Mouse (Mus musculus) cerebellum, postnatal 25 days (tissue): ENCODE data around the gene Spata6.

Source experiments
- DNase-seq, 2 experiments: peaks; one replicate each; pipeline ENCODE4 v3.0.0; 2021; ENCODE audit warnings: mixed read lengths in 2 of 2

The Spata6 gene

DNA sequence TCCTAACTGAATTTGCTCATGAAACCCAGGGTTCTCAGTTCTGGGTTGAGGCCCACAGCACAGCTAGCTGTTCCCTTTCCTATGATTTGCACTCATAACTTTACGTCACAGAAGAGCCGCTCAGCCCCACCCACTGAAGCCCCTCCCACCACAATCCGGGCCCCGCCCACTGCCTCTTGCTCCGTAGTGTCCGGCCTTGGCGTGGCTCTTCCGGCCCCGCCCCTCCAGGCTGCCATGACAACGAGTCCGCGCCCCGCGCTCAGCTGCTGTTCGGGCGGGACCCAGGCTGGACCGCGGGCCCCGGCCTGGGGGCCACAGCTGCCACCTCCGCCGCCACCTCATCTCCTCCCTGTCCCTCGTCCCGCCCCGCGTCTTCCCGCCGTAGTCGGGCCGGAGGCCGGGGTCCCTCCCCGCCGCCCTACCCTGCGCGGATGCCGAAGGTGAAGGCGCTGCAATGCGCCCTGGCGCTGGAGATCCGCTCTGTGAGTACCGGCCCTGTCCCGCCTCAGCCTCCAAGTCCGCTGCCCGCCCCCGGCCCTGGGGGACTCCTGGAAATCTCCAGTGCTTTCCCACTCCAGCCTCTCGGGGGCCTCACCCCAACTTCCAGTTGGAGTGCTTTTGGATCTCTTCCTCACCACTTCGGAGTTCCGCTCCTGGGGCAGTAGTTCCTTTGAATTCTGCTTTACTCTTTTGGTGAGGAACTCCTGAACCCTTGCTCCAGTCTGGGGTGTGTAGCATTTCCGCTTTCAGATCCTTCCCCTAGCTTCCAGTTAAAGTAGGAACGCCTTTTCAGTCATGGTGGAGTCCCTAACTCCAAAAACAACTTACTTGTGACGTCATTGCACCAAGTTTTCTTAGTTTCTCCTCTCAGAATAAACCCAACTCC is at the start of gene Spata6:
Gene Spata6 (plus strand): TSS at position 209 of the 886 bp plus-strand sequence.
- peak; percentile 24 to 65 for DNase-seq

DNA sequence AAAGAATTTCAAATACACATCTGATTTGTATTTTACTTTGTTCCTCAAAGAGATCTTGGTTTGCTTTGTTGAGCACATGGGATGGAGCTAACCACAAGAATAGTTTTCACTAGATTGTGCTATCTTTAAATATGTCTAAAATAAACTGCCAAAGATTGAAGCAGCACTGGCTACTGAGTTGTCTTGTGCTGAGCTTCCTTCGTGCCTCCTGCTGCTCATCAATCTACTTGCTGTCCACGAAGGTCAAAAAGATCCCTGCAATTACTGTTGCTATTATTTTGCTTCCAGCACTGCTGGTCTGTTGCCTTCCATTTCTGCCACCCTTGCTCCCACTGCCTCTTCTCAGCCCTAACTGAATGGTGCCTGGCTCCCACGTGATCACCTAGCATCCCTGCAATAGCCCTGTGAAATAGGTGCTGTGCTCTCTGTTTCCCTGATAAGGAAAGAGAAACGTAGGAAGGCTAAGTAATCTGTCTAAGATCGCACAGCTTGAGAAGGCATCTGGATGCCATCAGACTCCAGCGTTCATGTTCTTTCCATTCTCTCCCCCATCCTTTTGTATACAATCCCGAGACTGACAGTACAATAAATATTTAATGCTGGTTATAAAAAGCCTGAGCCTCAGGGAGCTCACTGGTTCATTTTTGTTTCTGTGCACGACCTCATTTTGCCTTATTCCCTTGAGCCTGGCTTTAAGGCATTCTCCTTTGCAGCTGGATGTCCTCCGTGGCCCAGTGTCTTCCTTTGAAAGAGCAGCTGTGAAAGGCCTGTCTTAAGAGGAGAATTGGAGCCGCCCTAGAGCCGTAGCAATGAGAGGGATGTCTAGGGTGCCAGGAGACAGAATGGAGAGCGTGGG is 49.0 kb upstream of the Spata6 start:
- DNase-seq = no peak

DNA sequence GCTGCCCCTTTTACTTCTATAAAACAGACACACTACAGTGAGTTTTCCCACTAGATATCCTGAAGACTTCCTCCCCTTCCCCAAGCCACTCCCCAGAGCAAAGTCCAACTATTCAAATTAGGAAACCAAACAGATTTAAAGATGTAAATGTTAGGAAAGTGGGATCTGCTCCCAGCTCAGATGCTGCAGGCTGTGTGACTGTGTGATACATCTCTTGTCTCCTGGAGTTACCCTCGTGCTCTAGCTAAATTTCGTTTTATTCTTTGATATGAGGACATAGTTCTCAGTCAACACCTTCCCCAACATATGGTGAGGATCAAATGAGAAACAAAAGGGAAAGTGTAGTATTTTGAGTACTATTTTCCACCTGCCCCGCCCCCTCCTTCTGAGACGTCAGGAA is 48.3 kb upstream of the Spata6 start:
- DNase-seq = no peak

DNA sequence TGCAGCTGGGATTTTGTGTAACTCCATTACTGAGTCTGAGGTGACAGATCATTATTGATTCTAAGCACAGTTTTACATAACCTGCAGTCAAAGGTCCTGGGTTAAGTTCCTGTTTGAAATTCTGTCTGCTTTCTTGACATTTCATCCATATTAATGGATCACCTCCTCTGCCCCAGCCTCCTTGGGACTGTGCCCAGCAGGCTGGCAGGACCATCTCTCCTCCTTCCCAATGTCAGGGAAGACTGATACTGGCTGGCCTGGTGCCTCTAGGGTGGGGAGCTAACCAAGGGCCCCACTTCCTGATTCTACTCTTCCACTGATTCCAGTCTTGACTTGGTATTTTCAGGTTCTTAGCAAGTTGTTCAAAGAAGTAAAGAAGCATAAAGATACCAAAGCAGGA is 45.9 kb upstream of the Spata6 start:
- DNase-seq = no peak

DNA sequence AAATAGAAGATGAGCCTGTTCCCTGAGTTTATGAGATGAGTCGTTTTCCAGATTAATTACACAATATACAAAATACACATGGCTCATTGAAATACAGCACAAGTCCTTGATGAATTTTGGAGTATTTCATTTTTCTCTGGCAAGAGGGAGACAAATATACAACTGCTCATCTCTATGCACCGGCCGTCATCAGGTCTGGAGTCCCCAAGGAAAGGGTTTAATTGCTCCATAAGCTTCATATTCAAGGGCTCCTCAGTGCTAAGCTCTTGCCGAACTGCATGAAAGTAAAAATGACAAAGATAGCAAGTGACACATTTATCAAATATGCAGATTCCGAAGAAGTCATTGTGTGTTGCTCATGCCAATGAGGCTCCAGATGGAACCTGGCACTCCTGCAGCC is 37.9 kb upstream of the Spata6 start:
- DNase-seq = no peak

DNA sequence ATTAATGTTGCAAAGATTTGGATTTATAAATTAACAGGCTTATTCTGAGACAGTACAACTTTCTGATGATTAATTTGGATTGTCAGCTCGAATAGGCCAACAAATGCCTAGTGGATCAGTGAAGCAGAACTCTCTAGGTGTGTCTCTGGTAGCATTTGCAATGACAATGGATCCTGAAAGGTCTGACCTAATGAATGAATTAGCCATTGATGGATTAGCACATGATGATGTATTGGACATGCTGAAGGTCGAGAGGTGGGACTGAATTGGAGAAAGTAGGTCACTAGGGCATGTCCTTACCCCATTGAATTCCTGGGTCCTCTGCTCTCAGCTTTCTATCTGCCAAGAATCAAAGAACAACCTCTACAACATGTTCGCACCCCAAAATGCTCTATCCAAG is 37.0 kb upstream of the Spata6 start:
- no peak for DNase-seq

DNA sequence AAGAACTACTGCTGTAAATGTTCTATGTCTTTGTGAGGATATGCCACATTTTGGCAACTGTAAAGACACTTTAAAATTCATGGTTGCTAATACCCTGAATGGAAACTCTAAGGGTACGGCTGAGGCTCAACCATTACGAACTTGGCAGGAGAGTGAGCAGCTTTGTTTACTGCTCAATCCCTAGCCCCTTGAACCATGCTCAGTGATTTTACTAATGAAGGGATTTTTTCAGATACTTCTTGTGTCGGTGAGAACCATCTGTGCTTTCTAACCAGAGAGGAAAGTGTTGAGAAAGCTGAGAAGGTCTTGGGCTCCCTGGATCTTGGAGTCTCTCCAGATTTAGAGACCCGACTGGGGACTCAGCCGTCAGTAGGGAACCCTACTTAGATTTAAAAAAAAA is 35.9 kb upstream of the Spata6 start:
- no peak for DNase-seq

DNA sequence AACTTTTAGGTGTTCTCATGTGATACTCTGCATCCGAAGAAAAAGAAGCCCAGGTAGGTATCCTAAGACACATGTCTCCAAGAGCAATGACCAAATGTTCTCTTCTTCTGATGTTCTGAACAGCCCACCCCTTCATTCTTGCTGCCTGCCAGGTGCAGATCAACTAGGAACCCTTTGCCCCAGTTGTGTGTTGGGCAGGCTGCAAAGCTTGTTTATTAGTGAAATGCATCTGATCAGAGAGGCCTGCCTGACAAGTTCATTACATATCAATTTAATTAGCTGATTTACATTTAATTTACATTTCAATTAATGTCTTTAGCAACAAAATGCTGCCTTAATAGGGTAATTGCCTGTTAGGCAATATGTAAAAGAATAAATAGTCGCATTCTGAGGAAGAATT is 33.8 kb upstream of the Spata6 start:
- DNase-seq = no peak

DNA sequence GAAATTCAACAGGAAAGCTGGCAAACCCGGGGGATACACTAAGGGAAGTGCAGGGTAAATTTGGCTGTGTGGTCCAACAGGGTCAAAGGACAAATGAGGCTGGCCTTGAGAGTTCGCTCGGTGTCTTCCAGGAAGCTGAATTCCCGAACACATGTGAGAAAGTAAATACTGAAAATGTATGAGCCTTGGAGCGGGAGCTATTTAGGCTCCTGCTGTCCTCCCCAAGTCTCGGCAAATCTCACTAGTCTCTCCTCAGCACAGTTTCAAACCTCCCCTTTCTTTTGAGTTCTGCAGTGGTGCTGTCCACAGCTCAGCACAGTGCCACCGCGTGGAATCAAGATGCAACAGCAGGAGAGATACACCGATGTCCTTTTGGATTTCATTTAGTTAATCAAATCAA is 32.8 kb upstream of the Spata6 start:
- DNase-seq = peak; percentile 42 to 65

DNA sequence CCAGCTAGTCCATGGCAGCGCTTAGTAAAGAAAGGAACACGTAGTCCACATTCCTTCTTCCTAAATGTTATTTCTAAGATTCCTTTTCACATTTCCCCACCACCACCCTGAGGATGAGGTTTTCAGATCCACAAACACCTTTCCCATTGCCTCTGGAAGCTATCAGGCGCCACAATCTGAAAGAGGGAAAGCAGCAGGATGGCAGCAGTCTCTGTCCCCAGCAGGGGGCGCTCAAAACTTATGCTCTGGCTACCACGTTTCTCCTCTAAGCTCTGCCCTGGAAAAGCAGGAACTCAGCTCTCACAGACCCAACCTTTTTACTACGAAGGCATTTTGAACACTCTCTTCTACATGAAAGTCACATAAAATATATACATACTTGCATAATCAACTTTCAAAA is 32.2 kb upstream of the Spata6 start:
- DNase-seq = peak; percentile 58 to 82

DNA sequence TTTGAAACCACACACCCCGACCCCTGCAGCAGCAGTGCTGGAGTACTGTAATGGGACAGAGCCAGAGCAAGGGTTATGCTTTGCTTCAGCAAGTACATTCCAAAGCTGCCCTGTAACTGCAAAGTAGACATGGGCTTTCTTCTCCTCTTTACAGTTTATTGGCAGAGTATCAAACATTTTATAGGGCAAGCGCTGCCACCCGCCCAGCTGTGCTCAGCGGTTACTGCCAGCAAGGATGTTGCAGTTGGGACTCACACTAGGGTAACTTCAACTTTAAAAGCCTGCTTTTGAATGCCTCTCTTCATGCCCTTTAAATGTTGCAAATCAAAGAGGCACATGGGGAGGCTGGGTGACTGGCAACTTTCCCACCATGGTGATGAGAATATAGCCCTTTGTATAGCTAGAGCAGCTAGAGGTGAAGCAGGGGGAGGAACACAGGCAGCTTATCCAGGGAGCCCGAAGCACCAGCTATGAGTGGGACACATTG is 28.7 kb upstream of the Spata6 start:
- DNase-seq = no peak

DNA sequence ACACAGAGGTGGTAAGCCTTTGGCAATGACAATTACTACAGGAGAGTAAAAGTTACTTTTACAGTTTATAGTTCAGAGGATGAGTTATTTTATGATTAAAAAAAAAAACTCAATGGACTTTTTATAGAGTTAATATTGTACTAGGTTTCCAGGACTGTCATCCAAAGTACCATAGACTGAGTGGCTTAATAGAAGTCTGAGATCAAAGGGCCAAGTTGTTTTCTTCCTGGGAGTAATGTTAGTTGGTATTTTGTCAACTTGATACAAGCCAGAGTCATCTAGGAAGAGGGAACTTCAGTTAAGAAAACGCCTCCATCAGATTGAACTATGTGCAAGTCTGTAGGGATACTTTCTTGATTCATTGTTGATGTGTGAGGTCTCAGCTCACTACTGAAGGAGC is 18.4 kb upstream of the Spata6 start:
- no peak for DNase-seq

DNA sequence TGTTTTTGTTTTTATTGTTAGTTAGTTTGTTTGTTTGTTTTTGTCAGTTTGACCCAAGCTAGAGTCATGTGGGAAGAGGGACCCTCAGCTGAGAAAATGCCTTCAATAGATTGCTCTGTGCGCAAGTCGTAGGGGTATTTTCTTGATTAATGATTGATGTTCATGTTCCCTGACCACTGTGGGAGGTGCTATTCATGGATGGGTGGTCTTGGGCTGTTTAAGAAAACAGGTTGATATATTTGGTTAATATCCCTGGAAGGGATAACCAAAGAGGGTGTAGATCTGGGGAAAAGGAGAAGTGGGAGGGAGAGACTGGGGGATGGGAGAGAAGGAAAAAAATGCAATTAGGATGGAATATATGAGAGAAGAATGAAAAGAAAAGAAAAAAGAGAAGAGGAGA is 15.7 kb upstream of the Spata6 start:
- no peak for DNase-seq

DNA sequence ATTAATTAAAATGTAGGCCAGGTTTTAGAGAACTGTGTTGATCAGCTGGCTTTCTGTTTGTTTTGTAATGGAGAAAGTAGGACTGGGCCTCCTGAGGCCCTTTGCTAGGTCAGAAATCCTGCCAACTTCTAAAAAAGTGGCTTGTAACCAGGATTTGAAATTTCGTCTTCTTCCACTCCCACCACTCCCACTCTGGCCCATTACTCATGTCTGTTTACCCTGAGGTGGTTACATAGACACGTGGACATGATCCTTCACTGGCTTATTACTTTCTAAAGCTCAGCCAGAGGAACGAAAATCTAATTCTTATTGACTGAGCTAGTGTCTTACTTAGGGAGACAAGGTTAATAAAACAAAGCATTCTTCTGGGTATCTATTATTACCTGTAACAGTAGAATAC is 14.8 kb upstream of the Spata6 start:
- no peak for DNase-seq

DNA sequence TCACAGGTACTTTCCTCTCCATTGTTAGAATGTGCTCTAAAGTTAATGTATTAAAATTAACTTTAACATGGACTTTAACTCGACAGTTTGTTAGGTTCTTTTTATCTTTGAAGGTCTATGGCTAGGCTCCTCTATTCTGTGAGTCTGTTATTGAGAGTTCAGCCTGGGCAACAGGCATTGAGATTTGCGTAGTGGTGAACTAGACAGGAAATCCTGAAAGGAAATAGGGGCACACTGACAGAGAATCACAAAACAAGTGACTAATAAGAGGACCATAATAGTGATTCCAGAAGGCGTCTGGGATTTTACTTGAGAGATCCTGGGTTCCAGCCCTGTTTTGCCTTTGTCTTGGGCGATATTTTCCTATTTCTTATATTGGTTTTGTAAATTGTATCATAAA is 488 bp upstream of the Spata6 start:
- no peak for DNase-seq

DNA sequence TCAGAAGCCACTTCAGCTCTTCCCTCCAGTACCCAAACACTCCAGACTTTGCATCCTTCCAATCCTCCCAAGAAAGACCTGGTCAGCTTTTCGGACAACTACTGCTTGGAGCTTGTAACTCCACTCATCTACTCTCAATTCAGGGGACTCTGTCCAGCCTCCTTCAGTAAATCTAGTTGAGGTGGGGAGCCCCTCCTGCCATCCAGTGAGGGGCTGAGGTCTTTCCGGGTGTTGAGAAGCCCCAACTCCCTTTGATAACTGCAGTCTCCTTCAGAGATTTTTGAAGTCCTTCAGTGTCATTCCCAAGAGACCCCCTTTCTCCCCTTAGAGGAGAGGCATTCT is 849 bp downstream of the Spata6 start:
- no peak for DNase-seq

DNA sequence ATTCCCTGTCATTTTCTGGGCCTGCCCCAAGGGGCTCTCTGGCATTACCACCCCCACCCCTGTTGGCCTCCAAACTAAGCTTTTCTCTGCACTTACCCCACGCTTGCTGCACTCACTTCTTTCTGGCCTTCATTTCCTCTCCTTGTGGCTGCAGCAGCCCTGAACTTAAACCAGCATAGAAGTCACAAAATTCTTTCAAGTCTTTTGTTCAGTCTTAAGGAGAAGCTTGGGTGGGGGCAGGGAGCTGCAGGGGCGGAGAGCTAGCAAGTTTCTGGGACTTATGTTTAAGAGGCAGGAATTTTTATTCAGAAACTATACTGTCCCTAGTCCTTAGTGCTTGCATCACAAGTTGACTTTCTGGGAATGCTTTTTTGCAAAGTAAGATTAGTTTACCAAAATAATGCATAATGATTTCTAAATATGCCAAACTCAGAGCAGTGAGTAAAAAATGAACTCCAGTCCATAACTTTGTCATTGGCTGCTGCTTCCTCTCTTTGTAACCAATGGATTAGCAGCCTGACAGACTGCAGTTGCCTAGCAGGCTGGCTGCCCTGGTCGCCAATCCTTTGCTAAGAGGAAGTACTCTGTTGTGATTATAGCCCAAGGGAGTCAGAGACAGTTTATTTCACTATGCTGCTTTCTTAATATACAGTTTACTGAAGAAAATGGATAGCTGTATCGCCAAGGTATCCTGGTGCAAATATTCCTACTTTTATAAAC is 1.5 kb downstream of the Spata6 start:
- no peak for DNase-seq

DNA sequence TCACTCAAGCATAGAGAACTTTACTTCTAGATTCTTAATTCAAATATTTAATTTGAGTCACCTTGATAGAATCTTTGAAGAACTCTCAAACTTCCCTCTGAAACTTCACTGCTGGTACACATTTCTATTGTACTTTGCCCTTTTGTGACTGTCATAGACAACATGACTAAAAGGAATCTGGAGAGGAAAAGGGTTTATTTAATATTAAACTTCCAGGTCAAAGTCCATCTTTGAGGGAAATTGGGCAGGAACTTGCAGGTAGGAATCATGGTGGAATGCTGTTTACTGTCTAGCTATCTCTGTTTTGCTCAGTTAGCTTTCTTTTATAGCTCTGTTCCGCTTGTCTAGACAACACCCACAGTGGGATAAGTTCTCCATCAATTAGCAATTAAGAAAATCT is 17.8 kb downstream of the Spata6 start:
- DNase-seq = no peak

DNA sequence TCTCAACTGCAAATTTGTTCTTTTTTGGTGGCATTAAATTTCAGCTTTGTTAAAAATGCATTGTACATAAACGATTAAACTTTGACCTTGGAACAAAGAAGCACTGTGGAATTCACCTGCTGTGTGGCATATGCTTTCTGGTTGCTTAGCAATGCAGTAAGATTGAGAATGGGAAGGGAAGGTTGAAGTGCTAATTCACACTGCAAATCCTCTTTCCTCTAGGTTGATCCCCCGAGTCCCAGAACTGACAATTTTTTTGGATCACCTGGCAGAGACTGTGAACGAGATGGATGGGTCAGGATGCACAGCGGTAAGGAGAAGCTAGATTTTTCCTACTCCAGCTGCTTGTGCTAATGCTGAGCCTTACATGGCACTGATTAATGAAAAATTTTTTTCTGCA is 60.7 kb downstream of the Spata6 start:
- no peak for DNase-seq

DNA sequence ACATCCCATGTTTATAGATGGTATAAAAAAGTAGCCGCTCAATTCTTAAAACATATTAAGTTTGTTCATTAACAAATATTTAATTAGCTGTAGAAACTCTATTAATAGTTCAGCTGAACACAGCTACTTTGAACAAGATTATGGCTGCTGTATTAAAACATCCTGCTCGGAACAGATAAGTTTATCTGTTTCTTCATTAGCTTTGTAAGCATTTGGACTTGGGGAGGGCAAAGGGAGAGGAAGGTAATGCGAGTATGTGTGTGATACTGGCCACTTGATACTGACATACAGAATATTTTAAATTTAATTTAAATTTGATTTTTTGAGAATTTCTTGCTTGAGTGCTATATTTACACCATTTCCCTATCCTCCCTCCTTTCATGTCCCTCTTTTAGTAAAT is 80.1 kb downstream of the Spata6 start:
- DNase-seq = no peak

DNA sequence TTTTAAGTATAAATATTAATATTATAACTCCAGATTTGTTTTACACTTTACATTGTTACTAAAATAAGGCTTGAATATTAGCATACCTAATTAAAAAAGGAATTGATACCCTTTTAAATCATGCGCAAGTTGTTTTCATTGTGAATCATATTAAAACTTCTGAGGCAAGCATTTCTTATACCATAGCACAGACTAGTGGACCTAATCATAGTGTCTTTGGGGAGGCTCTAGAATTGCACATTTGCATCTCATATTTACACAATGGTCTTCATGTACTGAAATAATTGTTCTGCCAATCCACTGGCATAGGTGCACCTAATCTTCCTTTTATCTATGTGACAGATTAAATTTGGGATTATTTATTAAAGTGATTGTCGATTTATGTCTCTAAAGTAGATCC is 83.4 kb downstream of the Spata6 start:
- DNase-seq = no peak

DNA sequence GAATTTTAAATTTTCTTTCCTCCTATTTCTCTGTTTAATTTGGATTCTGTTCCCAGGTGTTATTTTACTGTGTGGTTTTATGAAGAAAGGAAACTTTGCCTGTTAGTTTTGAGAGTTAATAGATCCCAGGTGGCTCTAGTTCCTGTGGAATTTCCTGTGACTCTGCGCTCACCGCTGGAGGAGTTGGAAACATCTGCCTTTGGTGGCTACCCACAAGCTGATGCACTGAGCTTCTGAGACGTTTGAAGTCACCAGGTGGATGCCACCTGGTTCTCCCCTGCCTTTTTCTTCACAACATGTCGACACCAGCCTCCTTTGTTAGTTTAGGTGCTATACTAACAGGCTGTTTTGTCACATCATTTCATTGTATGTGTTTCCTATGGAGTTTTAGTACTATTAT is 97.7 kb downstream of the Spata6 start:
- no peak for DNase-seq

DNA sequence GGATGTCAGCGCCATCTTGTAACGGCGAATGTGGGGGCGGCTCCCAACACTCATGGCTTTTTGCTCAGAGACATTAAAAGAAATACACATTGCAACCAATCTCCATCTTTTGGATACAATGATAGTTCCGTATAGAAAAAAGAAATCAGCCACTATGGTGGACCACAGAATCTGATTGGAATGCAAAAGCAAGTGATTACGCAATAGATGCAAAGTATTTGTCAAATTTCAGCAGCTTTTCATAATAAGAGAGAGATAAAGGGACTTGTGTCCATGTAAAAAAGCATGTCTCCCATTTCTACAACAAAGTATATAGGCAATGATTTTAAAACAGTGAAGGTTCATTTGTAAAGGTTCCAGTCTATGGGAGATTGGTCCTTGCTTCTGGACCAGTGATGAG is 119.1 kb downstream of the Spata6 start:
- DNase-seq = no peak
